Mouse (Mus musculus): ENCODE measurements around the gene Serpina1a.
"Not testable (repeated sequence)": the region's sequence is repeated elsewhere in the genome, so short reads cannot be mapped to it uniquely, and the experiment has no call there.

Gene Serpina1a

DNA sequence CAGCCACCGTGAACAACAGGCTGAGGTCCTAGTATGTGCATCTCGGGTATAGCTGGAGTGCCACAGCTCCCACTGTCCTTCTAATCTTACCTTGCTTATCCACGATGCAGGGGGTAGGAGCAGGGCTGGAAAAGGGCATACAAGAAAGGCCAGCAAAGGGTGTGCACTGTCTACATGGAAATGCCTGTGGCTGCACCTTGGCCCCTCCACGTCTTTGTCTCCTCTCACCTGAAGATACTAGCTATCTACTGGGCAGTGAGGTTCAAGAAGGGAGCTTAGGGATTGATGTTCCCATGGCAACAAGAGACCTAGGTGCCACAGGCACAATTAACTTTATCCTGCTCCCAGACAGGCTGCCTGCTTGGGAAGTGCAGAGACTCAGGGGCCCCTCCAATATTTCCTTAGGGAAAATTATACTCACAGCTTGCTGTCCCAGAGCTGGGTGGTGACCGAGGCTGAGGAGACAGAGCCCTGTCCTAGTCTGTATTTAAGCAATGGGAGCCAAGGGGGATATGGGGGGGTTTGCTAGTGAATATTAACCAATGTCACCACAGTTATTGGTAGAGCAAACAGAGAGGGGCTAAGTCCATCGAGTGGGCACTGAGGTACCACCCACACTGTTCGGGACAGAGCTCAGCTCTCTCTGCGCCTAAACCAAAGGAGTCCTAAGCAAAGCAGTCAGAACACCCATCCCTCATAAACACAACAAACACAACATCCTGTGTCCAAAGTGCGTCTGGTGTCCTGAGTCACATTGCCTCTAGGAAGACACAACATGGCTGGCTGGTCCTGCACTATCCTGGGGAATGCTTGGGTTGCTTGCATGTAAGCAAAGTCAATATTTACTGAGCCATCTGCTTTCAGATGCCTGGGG lies at the start of gene Serpina1a:
Serpina1a (minus strand) TSS at position 462 of the 874 bp plus-strand sequence.
- not testable (repeated sequence) for DNase-seq

DNA sequence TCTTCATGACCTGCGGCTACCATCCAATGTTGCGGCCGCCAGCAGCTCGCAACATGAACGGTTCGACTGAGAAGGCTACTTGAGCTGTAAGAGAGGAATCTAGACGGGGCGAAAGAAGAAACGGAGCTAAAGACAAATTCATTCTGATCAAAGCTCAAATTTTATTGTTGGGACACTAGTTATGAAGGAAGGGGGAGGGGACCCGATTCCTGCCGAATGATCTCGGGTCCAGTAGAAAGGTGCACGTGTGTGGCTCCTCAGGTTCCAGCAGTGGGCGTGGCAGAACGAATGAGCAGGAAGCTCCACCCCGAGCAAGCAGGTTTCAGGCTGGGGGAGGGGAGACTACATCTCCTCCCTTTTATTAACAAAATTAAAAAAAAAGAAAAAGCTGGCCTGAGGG lies 45.8 kb upstream of the Serpina1a start:
- not testable (repeated sequence) for DNase-seq

DNA sequence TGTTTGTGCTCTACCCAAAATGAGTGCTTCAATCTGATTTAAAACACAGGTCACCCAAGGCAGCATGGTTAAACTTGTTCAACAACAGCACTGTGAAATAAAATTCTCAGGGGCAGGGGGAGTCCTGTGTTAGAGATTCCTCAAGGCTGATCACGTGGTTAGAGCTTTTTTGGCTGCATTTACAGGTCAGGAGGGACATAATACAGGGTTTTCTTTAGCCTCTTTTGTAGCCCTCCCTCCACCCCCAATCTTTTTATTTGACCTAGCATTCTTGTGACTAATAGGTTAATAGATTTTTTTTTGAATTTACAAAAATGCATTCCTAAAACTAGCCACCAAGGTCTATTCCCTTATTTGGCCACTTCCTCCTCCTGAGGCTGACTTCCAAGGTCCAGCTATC lies 44.4 kb upstream of the Serpina1a start:
- not testable (repeated sequence) for DNase-seq

DNA sequence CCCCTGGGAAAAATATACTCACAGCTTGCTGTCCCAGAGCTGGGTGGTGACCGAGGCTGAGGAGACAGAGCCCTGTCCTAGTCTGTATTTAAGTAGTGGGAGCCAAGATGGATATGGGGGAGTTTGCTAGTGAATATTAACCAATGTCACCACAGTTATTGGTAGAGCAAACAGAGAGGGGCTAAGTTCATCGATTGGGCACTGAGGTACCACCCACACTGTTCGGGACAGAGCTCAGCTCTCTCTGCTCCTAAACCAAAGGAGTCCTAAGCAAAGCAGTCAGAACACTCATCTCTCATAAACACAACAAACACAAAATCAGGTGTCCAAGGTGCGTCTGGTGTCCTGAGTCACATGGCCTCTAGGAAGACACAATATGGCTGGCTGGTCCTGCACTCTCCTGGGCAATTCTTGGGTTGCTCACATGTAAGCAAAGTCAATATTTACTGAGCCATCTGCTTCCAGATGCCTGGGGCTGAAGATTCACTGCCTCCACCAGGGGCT lies 41.5 kb upstream of the Serpina1a start, which contains the start of gene Serpina1c:
Serpina1c (minus strand) TSS at position 51 of the 504 bp plus-strand sequence.
- DNase-seq: not testable (repeated sequence)

DNA sequence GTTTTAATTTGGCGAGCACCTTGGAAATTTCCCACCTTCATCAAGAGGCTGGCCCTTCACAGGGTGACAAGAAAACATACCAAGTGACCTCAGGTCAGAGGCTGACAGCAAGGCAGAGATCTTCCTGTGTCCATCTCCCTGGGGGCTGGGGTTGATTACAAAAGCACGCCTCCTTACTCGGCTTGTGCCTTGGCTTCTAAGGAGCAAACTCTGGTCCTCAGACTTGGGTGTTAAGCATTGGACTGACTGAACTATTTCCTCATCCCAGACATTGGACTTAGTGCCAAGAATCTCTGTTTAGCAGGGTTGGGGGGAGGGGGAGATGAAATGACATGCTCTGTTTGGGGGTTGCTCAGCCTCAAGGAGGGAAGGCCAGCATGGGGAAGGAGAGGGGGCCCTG lies 38.6 kb upstream of the Serpina1a start:
- not testable (repeated sequence) for DNase-seq

DNA sequence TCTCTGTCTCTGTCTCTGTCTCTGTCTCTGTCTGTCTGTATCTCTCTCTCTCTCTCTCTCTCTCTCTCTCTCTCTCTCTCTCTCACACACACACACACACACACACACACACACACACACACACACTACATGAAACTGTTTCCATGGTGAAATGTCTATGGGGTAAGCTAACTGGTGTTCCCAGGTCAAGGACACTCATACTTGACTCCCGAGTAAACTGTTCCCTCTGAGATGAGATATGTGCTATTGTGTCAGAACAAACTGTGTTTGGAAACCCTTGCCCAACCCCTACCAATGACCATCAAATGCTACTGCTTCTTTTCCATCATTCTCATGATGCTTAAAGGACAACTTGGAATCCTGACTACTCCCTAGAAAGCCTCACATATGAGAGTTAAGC lies 3.5 kb upstream of the Serpina1a start:
- DNase-seq: not testable (repeated sequence)

DNA sequence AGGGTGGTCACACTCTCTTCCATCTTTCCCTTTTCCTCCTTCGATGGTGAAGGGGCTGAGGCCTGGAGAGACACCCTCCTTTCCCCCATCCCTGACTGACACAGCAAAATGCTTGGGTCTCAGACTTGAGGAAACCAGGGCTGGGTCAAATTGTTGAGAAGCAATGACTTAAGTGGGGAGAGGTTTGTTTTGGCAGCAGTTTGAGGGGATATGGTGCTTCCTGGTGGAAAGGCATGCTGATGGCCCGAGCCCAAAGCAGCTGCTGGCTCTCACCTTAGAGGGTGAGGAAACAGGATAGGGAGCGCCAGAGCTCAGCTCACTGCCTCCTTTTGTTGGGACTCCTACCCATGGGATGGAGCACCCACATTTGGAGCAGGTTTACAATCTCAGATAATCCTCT lies 2.4 kb downstream of the Serpina1a start:
- no peak for DNase-seq

DNA sequence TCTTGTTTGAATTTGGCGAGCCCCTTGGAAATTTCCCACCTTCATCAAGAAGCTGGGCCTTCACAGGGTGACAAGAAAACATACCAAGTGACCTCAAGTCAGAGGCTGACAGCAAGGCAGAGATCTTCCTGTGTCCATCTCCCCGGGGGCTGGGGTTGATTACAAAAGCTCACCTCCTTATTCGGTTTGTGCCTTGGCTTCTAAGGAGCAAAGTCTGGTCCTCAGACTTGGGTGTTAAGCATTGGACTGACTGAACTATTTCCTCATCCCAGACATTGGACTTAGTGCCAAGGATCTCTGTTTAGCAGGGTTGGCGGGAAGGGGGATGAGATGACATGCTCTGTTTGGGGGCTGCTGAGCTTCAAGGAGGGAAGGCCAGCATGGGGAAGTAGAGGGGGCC lies 2.8 kb downstream of the Serpina1a start:
- not testable (repeated sequence) for DNase-seq

DNA sequence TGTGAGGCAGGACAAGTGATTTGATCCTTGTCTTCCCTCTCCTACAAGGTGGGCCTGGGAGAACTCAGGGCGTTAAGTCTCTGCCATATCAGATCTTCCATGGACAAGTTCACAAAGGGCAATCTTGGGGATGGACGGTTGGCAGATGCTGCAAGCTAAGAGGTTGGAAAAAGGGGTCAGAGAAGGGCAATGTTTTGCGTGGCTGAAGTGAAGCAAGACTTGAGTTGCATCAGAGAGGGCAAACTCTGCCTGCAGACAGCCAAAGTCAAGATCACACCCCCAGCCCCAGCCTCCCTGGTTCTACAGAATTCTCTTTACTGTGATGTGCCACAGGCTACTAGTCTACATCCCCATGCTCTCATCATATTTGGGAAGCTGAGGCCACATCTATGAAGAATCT lies 3.8 kb downstream of the Serpina1a start:
- not testable (repeated sequence) for DNase-seq

DNA sequence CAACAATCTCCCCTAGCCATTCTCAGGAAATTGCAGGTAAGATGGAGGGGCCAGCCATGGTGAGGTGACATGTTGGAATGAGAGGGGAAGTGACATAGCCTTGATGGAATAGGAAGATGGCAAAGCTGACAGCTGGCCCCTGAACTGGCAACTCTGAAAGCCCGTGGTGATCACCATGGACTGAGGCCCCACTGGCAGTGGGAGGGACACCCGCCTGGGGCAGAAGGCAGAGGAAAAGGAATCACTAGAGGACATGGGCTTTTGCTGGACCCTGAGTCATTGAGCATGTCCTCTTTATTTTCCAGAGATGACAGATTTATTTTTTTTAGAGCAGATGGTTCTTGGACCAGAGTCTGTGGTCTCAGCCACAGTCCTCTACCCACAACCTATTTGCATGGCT lies 10.3 kb downstream of the Serpina1a start:
- not testable (repeated sequence) for DNase-seq

DNA sequence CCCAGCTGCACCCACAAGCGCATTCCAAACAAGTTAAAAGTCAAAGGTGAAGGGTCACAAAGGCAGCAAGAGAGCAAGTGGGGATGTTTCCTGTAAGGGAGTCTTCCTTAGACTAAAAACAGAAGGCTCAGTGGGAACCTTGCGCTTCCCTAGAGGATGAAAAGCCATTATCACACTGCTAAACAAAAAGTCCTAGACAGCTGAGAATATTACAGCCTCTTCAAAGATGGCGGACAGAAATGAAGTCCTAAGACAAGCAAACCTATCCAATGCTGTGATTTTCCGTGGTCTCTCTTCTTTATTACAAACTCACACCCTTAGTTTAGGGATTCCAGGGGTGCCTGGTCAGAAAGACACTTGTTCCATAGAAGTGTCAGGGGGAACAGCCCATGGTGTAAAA lies 33.1 kb downstream of the Serpina1a start, which contains the start of gene Serpina1b:
Serpina1b (minus strand) TSS at position 101 of the 400 bp plus-strand sequence.
- DNase-seq: not testable (repeated sequence)

DNA sequence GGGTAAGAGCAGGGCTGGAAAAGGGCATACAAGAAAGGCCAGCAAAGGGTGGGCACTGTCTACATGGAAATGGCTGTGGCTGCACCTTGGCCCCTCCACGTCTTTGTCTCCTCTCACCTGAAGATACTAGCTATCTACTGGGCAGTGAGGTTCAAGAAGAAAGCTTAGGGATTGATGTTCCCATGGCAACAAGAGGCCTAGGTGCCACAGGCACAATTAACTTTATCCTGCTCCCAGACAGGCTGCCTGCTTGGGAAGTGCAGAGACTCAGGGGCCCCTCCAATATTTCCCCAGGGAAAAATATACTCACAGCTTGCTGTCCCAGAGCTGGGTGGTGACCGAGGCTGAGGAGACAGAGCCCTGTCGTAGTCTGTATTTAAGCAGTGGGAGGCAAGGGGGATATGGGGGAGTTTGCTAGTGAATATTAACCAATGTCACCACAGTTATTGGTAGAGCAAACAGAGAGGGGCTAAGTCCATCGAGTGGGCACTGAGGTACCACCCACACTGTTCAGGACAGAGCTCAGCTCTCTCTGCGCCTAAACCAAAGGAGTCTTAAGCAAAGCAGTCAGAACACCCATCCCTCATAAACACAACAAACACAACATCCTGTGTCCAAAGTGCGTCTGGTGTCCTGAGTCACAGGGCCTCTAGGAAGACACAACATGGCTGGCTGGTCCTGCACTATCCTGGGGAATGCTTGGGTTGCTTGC lies 35.5 kb downstream of the Serpina1a start:
- DNase-seq: not testable (repeated sequence)

DNA sequence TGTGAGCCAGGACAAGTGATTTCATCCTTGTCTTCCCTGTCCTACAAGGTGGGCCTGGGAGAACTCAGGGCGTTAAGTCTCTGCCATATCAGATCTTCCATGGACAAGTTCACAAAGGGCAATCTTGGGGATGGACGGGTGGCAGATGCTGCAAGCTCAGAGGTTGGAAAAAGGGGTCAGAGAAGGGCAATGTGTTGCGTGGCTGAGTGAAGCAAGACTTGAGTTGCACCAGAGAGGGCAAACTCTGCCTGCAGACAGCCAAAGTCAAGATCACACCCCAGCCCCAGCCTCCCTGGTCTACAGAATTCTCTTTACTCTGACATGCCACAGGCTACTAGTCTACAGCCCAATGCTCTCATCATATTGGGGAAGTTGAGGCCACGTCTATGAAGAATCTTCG lies 39.5 kb downstream of the Serpina1a start:
- DNase-seq: not testable (repeated sequence)

Measured in cerebellum, adult 11 months (tissue).